Mouse (Mus musculus) heart, postnatal 25 days (tissue): ENCODE results near the gene Ccdc57. TPM values are rescaled to one million over a fixed set of nuclear protein-coding genes. Genes with fewer than 3 reads are reported as not detected.
A peak's percentile ranks its signal among the peaks of the same experiment; 100 is the strongest.

ENCODE experiments used
- DNase-seq: peaks from one replicate; pipeline ENCODE4 v3.0.0; 2022; ENCODE audit warnings: low spot score
- intact Hi-C: fragments of 180-260 bp; cut with DNase I; formaldehyde crosslinking; loops from one replicate; pipeline ENCODE4 v1.15.1; 2025
- total RNA-seq, 2 experiments: library from RNA; stranded (reverse); gene quantifications; 2 replicates each; pipeline ENCODE4 v1.2.3; 2021

The Ccdc57 gene
- total RNA-seq, 2 experiments from 2014 or later, result 1.2 to 1.3 TPM

- DNase-seq, result no peak
- intact Hi-C loops, result loop anchor here (2.0 kb wide), 1 partner anchor 80 kb away; no protein-coding TSS in a partner anchor
Measured at GRCm38 (mm10) chr11:120824787-120825288, 107.8 kb downstream of the Ccdc57 start.

DNA sequence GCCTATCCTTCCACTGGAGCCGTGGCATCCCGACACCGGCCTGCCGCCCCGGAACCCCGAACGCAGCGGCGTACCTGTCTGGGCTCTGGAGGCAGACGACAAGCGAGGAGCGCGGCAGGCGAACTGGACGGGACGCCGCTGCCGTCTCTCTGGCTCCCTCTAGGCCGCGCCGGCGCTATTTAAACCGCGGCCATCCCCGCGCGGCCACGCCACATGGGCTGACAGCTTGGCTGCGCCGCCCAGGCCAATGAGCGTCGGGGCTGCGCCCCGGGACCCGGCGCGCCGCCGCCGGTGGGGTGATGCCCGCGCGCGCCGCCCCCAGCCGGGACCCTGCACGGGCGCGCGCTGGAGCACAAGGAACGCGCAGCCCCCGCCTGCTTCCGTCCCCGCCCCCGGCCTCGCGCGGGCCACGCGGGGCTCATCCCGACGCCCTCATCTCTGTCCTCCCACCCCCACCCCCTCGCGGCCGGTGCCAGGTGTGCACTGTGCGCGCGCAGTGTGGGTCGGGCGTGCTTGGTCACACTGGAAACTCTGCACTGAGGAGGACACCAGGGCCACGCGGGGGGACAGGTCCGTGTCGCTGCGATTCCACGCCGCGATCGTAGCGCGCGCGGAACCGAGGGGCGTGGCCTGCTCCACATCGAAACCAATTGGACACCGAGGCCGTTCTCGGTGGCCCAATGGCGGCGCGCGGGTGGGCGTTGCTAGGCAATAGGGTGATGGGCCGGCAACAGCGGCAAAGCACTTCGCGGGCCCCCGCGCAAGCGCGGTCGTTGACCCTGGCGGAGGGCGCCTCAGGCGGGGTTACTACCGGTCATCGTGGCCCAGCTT, 108.5 kb downstream of the Ccdc57 start, which contains the start of gene Fasn:
Fasn (minus strand) TSS at position 592 of the 831 bp plus-strand sequence.
- intact Hi-C loops, result loop anchor here (2.0 kb wide), 1 partner anchor 81 kb away; no protein-coding TSS in a partner anchor
- peak; percentile 94 for DNase-seq

DNA sequence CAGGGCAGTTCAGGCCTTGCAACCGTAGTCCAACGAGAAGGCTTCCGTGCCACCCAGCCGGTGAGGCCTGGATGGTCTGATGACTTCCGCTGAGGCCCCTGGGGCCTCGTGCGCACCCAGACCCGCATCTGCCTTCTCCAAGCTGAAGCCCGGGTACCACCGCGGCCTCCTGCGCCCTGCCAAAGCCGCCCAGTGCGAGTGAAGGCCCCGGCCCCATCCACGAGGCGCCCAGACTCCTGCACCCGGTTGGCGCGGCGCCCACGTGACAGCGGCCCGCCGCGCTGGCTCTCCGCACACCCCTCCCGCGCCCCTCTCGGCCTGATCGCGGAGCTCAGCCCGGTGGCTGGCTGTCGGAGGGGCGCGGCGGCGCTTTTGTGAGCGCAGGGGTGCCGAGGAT, 109.1 kb downstream of the Ccdc57 start:
- intact Hi-C loops, result no loop called here
- DNase-seq, result no peak

DNA sequence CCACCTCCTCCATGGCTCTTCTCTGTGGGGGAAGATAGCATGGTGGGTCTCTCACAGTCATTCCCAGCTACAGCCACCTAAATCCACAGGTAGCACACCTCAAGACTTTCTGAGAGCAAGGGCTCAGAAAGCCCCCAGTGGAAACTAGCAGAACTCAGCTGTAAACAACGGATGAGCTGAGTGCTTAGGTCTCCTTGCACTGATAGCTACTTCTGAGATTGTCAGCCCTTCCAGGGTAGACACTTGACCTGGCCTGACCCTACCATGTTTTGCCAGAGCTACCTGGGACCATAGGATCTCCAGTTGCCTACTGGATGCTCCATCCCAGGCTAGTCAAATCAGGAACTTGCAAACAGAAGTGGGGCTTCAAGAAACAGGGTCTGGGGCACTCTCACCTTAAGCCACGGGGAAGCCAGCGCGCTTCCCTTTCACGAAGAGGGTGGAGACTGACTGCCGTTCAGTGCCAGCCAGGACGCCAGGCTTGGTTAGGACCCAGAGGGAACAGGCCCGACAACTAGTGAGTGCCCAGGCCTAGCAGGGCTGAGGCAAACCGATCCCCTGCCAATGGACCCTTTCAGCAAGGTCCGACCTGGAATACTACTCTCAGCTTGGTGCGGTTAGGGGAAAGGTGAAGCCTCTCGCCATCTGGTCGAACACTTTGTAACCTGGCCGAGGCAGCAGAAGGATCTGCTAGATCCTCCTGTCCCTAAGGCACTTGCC, 109.7 kb downstream of the Ccdc57 start:
- DNase-seq, result no peak
- intact Hi-C loops, result no loop called here

DNA sequence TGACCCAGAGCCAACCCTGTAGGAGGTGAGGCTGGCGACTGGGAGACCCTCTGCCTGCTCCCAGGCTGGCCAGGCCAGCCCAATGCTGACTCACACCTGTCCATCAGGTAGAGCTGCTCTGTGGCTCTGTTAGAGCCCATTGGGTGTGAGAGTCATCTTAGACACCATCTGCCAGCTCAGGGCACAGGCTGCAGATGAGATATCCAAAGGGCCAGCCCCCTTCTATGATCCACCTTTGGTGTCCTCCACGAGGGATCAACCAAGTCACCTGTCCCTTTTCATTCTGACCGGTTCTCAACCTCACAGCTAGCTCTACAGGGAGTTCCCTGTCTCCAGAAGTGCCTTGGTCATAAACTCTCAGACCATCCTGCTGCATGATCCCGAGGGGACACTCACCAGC, 110.4 kb downstream of the Ccdc57 start:
- intact Hi-C loops, result no loop called here

DNA sequence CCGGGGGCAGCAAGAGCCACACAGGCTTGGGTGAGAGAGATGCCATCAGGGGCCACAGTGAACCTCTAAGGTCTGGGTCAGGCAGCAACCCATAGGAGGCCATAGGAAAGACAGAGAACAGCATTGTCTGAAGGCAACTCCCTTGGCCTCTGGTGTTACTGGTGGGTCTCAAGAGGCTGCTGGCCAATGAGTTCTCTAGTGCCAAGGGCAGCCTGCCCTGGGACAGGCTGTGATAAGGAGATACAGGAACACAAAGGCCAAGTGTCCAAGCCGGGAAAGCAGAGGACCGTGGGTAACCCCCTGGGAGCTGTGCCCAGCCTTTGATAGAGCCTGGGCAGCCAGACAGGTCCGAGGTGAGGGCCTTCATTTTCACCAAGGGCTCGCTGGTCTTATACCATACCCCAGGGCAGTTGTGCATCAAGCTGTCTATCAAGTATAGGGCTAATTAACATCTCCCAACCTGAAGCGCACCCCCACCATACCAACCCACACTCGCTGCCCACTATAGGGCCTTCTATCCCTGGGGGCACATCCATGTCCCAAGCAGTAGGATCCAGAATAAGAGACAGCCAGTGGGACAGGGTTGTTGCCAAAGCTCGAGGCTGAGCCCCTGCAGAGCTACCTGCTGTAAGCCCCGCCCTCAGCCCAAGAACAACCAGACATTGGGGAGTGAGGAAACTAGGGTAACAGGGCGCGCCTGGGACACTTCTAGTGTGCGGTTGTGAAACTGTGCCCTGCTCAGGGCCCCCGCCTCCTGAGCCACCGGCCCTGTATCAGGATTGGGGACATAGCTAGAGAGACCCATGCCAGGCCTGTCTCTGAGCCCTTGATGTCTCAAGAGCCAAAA, 111.4 kb downstream of the Ccdc57 start:
- DNase-seq, result no peak
- intact Hi-C loops, result no loop called here

More for the DNA sequence above, 110.4 kb downstream of the Ccdc57 start:
- no peak for DNase-seq

GRCm38 (mm10) chr11:120820546-120820945, 112.1 kb downstream of the Ccdc57 start:
- DNase-seq, result no peak
- intact Hi-C loops, result no loop called here

DNA sequence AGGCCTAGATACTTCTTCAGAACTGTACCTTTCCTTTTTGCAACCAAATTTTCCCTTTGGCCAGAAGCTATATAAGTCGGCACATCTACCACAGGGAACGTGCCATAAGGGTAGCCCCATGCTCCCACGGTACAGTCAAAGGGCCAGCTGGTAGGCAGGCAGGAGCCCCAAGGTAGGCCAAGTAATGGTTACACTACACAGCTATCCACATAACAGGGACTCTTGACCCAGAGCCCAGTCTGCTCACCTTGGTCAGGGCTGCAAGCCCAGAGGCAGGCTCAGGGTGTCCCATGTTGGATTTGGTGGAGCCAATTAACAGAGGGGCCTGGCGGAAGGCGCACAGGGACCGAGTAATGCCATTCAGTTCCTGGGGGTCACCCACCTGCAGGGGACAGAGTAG, 113.1 kb downstream of the Ccdc57 start:
- intact Hi-C loops, result no loop called here
- DNase-seq, result no peak

- no peak for DNase-seq
- intact Hi-C loops, result no loop called here
Measured at GRCm38 (mm10) chr11:120818251-120818650, 114.4 kb downstream of the Ccdc57 start.

GRCm38 (mm10) chr11:120817358-120817757, 115.3 kb downstream of the Ccdc57 start:
- intact Hi-C loops, result no loop called here
- no peak for DNase-seq

DNA sequence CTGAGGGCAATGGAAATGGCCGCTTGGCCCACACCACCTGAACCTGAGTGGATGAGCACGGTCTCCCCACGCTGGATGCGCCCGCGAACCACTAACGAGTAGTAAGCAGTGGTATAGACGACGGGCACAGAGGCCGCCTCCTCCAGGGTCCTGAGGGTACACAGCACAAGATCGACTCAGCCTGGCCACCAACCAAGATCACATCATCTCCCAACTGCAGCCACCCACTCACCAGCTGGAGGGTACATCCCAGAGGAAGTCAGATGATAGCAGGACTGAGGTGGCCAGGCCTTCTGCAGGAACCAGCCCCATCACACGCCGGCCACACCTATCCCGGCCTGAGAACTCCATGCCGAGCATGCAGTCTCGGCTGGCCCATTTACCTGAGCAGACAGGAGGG, 120.6 kb downstream of the Ccdc57 start:
- intact Hi-C loops, result no loop called here

DNA sequence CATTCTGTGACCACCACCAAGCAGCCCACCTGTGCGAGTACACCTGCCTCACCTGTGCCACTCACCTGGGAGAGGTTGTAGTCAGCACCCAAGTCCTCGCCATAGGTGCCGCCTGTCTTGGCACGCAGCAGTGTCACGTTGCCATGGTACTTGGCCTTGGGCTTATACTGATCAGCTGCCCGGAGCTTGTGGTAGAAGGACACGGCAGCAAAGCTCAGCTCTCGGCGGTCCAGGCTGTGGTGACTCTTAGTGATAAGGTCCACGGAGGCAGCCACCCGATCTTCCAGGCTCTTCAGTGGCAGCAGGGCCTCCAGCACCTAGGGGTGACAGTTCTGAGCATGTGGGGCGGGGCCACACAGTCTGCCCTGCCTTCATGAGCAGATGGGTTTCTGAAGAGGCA, 124.7 kb downstream of the Ccdc57 start:
- intact Hi-C loops, result no loop called here
- no peak for DNase-seq

More for the DNA sequence above, 120.6 kb downstream of the Ccdc57 start:
- DNase-seq, result no peak

GRCm38 (mm10) chr11:120805375-120806298, 127.0 kb downstream of the Ccdc57 start:
- no peak for DNase-seq
- intact Hi-C loops, result no loop called here

- no peak for DNase-seq
- intact Hi-C loops, result no loop called here
Measured at GRCm38 (mm10) chr11:120804769-120805168, 127.9 kb downstream of the Ccdc57 start.

DNA sequence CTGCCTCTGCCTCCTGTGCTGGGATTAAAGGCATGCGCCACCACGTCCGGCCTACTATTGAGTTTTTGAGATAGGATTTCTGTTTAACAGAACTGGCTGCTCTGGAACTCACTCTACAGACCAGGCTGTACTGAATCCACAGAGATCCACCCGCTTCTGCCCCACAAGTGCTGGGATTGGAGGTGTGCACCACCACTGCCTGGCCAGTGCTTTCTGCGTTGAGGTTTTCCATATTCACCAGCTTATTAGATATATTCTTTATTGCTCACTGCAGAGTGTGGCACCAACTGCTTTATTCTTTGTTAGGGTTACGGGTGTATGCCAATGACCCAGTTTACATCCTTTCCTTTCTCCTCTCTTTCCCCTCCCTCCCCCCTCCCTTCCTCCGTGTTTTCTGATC, 128.4 kb downstream of the Ccdc57 start:
- no peak for DNase-seq
- intact Hi-C loops, result no loop called here

DNA sequence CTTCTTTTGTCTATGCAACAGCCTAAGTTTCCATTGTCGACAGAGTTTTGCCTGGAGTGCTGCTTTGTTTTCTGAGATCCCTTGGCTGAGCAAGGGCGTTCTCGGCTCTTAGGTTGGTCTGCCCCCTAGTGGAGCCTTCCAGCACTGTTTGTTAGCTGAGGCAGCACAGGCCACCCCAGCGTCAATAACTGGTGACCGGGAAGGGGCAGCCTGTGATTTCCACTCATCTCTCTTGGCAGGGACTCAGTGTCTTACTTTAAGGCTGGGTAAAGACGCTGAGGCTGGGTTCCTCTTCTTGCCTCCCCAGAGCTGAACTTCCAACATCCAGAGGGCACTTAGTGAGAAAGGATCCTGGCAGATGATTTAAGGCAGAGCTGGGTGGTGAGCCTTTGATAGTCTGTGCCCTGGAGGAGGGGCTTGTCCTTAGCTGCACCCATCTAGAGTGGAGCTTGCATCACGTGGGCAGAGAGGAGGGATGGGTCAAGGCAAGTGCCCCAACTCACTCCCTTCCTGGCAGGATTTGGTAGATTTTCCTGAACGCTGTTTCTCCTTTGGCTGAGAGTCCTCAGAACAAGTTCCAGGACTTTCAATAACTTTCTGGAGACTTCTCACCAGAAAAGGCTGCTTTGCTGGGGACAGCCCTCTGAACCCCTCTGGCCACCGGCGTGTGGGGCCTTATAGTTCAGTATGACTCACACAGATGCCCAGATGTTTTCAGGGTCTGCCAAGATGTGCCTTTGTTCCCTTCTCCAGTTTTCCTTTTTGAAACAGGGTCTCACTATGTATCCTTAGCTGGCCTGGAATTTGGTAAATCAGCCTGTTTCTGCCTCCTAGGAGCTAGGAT, 132.4 kb downstream of the Ccdc57 start:
- intact Hi-C loops, result loop anchor here (1.0 kb wide), 1 partner anchor 80 kb away; no protein-coding TSS in a partner anchor
- peak; percentile 79 for DNase-seq

GRCm38 (mm10) chr11:120799316-120799890, 133.3 kb downstream of the Ccdc57 start:
- no peak for DNase-seq
- intact Hi-C loops, result no loop called here

- DNase-seq, result no peak
- intact Hi-C loops, result no loop called here
Measured at GRCm38 (mm10) chr11:120798244-120798643, 134.4 kb downstream of the Ccdc57 start.
